Mouse (Mus musculus): Measurements from ENCODE around the gene Dchs1.

DNA sequence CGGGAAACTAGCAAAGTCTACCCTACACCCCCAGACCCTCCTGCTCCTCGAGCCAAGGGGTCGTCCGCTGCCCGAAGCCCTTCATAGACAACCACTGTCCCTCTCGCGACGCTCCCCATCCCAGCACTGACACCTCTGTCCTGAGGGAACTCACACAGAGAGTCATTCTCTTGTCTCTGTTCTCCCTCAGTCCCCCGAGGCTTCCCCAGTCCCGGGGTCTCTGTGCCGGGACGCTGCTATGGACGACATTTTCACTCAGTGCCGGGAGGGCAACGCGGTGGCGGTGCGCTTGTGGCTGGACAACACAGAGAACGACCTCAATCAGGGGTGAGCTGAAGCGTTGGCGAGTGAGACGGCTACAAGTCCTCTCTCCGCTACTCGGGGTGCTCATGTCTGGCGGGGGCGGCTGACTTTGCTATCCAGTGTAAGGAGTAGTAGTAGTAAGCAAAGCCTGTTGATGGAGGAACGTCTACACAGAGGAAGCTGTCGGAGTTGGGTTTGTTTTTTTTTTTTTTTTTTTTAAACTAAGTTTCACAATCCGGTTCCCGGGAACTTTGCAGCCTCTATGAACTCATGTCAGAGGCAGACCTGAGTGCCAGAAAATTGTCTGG, 50.4 kb downstream of the Dchs1 start, which contains the start of gene Rrp8:
- TF ChIP-seq POLR2A (IDR thresholded peaks at IDR 0.05; ENCODE audit: extremely low read depth, insufficient read depth, low read length) (no peak), CTCF (IDR thresholded peaks at IDR 0.05; ENCODE audit: low read depth, low read length) (no peak)

All from liver, adult 2 months (tissue).